Mouse (Mus musculus) bone marrow macrophage, adult 2 months (primary cell): ENCODE measurements around the gene D10Jhu81e.

Source experiments
- CTCF ChIP-seq: IDR thresholded peaks from 2 replicates; pipeline ENCODE4 v1.5.1; 2012; ENCODE audit warnings: low read depth, mild to moderate bottlenecking, low read length, moderate library complexity
- POLR2A ChIP-seq: IDR thresholded peaks from 2 replicates; pipeline ENCODE4 v1.6.1; 2012; ENCODE audit warnings: mild to moderate bottlenecking, low read depth, low read length, borderline replicate concordance

- TF ChIP-seq CTCF (no peak), POLR2A (no peak)
Measured at GRCm38 (mm10) chr10:78167775-78168174, 1.8 kb downstream of the D10Jhu81e start.
